Mouse (Mus musculus): Measurements from ENCODE around the gene Park7. TPM values are rescaled to one million over a fixed set of nuclear protein-coding genes. Genes with fewer than 3 reads are reported as not detected.

The Park7 gene
- total and polyA plus RNA-seq, 3 experiments: 337 to 555 (median 495) TPM

GRCm38 (mm10) chr4:150933503-150933902, 19.3 kb upstream of the Park7 start:
- no peak overlapping the region for H3K27ac ChIP-seq (ENCODE audit: insufficient read depth, low read depth)
- no peaks in the 10 kb centered on the region for H3K4me1 ChIP-seq (ENCODE audit: control insufficient read depth in 1 of 2, insufficient read depth in 2 of 2)
- peaks cover 2% of the 10 kb centered on the region for H3K27me3 ChIP-seq (replicated peaks)
- H3K9ac ChIP-seq (ENCODE audit: insufficient read depth, low read depth): no peak overlapping the region
- no peaks in the 10 kb centered on the region for H3K79me2 ChIP-seq (replicated peaks; ENCODE audit: control insufficient read depth, extremely low read depth, insufficient read depth, poor library complexity, severe bottlenecking)
- H3K4me2 ChIP-seq (ENCODE audit: insufficient read depth, low read depth, poor library complexity, severe bottlenecking): no peak overlapping the region
- DNase-seq (ENCODE audit: extremely low read depth): no peak
- H3K36me3 ChIP-seq (replicated peaks in 1 of 2; ENCODE audit: control insufficient read depth in 1 of 2, insufficient read depth in 1 of 2, low read length in 1 of 2): peaks cover 0 to 6% of the 10 kb centered on the region in 2 experiments
- TF ChIP-seq UBTF (IDR thresholded peaks at IDR 0.05; ENCODE audit: low read depth, low read length) (no peak), ETS1 (conservative IDR thresholded peaks at IDR 0.05; ENCODE audit: low read depth, low read length) (no peak), KAT2A (IDR thresholded peaks at IDR 0.05; ENCODE audit: insufficient replicate concordance, low read length) (no peak), CTCF (conservative IDR thresholded peaks at IDR 0.05 in 1 of 2, IDR thresholded peaks at IDR 0.05 in 1 of 2; ENCODE audit: low read depth in 2 of 2, low read length in 2 of 2) (no peak), E2F4 (IDR thresholded peaks at IDR 0.05; ENCODE audit: insufficient replicate concordance, low read depth, low read length) (no peak), GABPA (IDR thresholded peaks at IDR 0.05; ENCODE audit: insufficient replicate concordance, low read depth, low read length) (no peak), ZC3H11A (IDR thresholded peaks at IDR 0.05; ENCODE audit: low read depth, low read length) (no peak), POLR2AphosphoS2 (IDR thresholded peaks at IDR 0.05; ENCODE audit: low read depth, low read length) (no peak), NRF1 (IDR thresholded peaks at IDR 0.05; ENCODE audit: low read depth, low read length) (no peak), CHD2 (IDR thresholded peaks at IDR 0.05; ENCODE audit: low read length) (no peak), JUN (IDR thresholded peaks at IDR 0.05; ENCODE audit: insufficient read depth, low read depth, low read length) (no peak), ELF1 (IDR thresholded peaks at IDR 0.05; ENCODE audit: low read depth, low read length) (no peak), ZKSCAN1 (IDR thresholded peaks at IDR 0.05; ENCODE audit: borderline replicate concordance, low read depth, low read length) (no peak), TBP (conservative IDR thresholded peaks at IDR 0.05; ENCODE audit: low read depth, low read length) (no peak), TCF12 (IDR thresholded peaks at IDR 0.05; ENCODE audit: low read depth, low read length) (no peak), CHD1 (IDR thresholded peaks at IDR 0.05; ENCODE audit: low read depth, low read length) (no peak), RAD21 (IDR thresholded peaks at IDR 0.05; ENCODE audit: low read depth, low read length) (no peak), USF1 (IDR thresholded peaks at IDR 0.05; ENCODE audit: low read depth, low read length) (no peak), MAFK (IDR thresholded peaks at IDR 0.05; ENCODE audit: insufficient replicate concordance, low read length) (no peak), MXI1 (IDR thresholded peaks at IDR 0.05; ENCODE audit: low read depth, low read length) (no peak)
- no peak overlapping the region for H3K4me3 ChIP-seq (replicated peaks in 1 of 3; ENCODE audit: low read depth in 2 of 3, low read length in 2 of 3, poor library complexity in 1 of 3)
- dilution Hi-C loops (cut with MboI; ENCODE audit: extremely low pct_ligation_motif_present, extremely low pct_unique_long_range_greater_than_20kb, low sequenced_read_pairs) (no loop called here), in situ Hi-C loops (cut with MboI; ENCODE audit: low pct_ligation_motif_present, low pct_unique_long_range_greater_than_20kb, low sequenced_read_pairs) (no loop called here)
- no peaks in the 10 kb centered on the region for H3K9me3 ChIP-seq (replicated peaks; ENCODE audit: low read length)

GRCm38 (mm10) chr4:150927789-150928188, 13.6 kb upstream of the Park7 start:
- peak; percentile 86 for DNase-seq (ENCODE audit: extremely low read depth)
- Histone ChIP-seq H3K9ac (ENCODE audit: insufficient read depth, low read depth) (no peak overlapping the region; the same call in 1 of the 2 replicates), H3K79me2 (replicated peaks; ENCODE audit: control insufficient read depth, extremely low read depth, insufficient read depth, poor library complexity, severe bottlenecking) (no peaks in the 10 kb centered on the region), H3K36me3 (replicated peaks in 1 of 2; ENCODE audit: control insufficient read depth in 1 of 2, insufficient read depth in 1 of 2, low read length in 1 of 2) (no peaks in the 10 kb centered on the region), H3K27me3 (replicated peaks) (peaks cover 2% of the 10 kb centered on the region), H3K4me3 (replicated peaks in 1 of 3; ENCODE audit: low read depth in 2 of 3, low read length in 2 of 3, poor library complexity in 1 of 3) (peak overlapping the region in 2 of 3 experiments; percentile 4 to 13), H3K4me1 (ENCODE audit: control insufficient read depth in 1 of 2, insufficient read depth in 2 of 2) (peaks cover 6 to 20% of the 10 kb centered on the region in 2 experiments; a peak in 3 of 4 replicates), H3K4me2 (ENCODE audit: insufficient read depth, low read depth, poor library complexity, severe bottlenecking) (peak overlapping the region; percentile 95), H3K27ac (ENCODE audit: insufficient read depth, low read depth) (0 out of 2 replicates have a peak overlapping the region, but pooled peaks have one; percentile 72), H3K9me3 (replicated peaks; ENCODE audit: low read length) (no peaks in the 10 kb centered on the region)
- in situ Hi-C loops (cut with MboI; ENCODE audit: low pct_ligation_motif_present, low pct_unique_long_range_greater_than_20kb, low sequenced_read_pairs): no loop called here
- dilution Hi-C loops (cut with MboI; ENCODE audit: extremely low pct_ligation_motif_present, extremely low pct_unique_long_range_greater_than_20kb, low sequenced_read_pairs): no loop called here
- no peak for TF ChIP-seq GABPA (IDR thresholded peaks at IDR 0.05; ENCODE audit: insufficient replicate concordance, low read depth, low read length)
- no peak for TF ChIP-seq CHD1 (IDR thresholded peaks at IDR 0.05; ENCODE audit: low read depth, low read length)
- TF ChIP-seq JUND (conservative IDR thresholded peaks at IDR 0.05; ENCODE audit: low read depth, low read length): no peak
- no peak for TF ChIP-seq ZKSCAN1 (IDR thresholded peaks at IDR 0.05; ENCODE audit: borderline replicate concordance, low read depth, low read length)
- TF ChIP-seq ZMIZ1 (IDR thresholded peaks at IDR 0.05; ENCODE audit: low read depth, low read length): no peak
- TF ChIP-seq UBTF (IDR thresholded peaks at IDR 0.05; ENCODE audit: low read depth, low read length): no peak
- TF ChIP-seq MXI1 (IDR thresholded peaks at IDR 0.05; ENCODE audit: low read depth, low read length): peak; percentile 41; the same call in 1 of the 2 replicates
- 0 out of 2 replicates have a peak, but pooled peaks have one; percentile 13 for TF ChIP-seq MAFK (IDR thresholded peaks at IDR 0.05; ENCODE audit: insufficient replicate concordance, low read length)
- TF ChIP-seq MYC (IDR thresholded peaks at IDR 0.05; ENCODE audit: low read depth, low read length): no peak
- peak; percentile 68; the same call in 1 of the 2 replicates for TF ChIP-seq MEF2A (IDR thresholded peaks at IDR 0.05; ENCODE audit: borderline replicate concordance, low read depth, low read length)
- TF ChIP-seq MAX (IDR thresholded peaks at IDR 0.05; ENCODE audit: low read length): peak; percentile 66
- no peak for TF ChIP-seq ELF1 (IDR thresholded peaks at IDR 0.05; ENCODE audit: low read depth, low read length)
- peak; percentile 77 for TF ChIP-seq IRF4 (IDR thresholded peaks at IDR 0.05; ENCODE audit: low read depth, low read length)
- peak; percentile 83 for TF ChIP-seq ETS1 (conservative IDR thresholded peaks at IDR 0.05; ENCODE audit: low read depth, low read length)
- TF ChIP-seq CTCF (conservative IDR thresholded peaks at IDR 0.05 in 1 of 2, IDR thresholded peaks at IDR 0.05 in 1 of 2; ENCODE audit: low read depth in 2 of 2, low read length in 2 of 2): no peak
- no peak for TF ChIP-seq NRF1 (IDR thresholded peaks at IDR 0.05; ENCODE audit: low read depth, low read length)
- TF ChIP-seq RAD21 (IDR thresholded peaks at IDR 0.05; ENCODE audit: low read depth, low read length): no peak; the same call in 1 of the 2 replicates
- TF ChIP-seq E2F4 (IDR thresholded peaks at IDR 0.05; ENCODE audit: insufficient replicate concordance, low read depth, low read length): 0 out of 2 replicates have a peak, but pooled peaks have one; percentile 64
- 0 out of 2 replicates have a peak, but pooled peaks have one; percentile 43 for TF ChIP-seq RCOR1 (conservative IDR thresholded peaks at IDR 0.05; ENCODE audit: low read depth, low read length)
- peak; percentile 75 for TF ChIP-seq EP300 (IDR thresholded peaks at IDR 0.05; ENCODE audit: low read length)
- TF ChIP-seq USF1 (IDR thresholded peaks at IDR 0.05; ENCODE audit: low read depth, low read length): no peak

All from CH12.LX (cell line).